Mouse (Mus musculus): ENCODE results near the gene E430018J23Rik.
"Not testable (repeated sequence)": the region's sequence is repeated elsewhere in the genome, so short reads cannot be mapped to it uniquely, and the experiment has no call there.

E430018J23Rik gene

GRCm38 (mm10) chr7:127342332-127342731 is 51.1 kb downstream of the E430018J23Rik start:
- DNase-seq (ENCODE audit: low spot score in 2 of 2) = no peak

GRCm38 (mm10) chr7:127341861-127342260 is 51.6 kb downstream of the E430018J23Rik start:
- not testable (repeated sequence) for DNase-seq (ENCODE audit: low spot score in 2 of 2)

- DNase-seq (ENCODE audit: low spot score in 2 of 2) = no peak
Observed at GRCm38 (mm10) chr7:127341356-127341755, 52.1 kb downstream of the E430018J23Rik start.

All from frontal cortex, postnatal 10 days (tissue).